8 mouse cellular contexts compared by ENCODE assay signal in genomic region chr3:38888111-38888510, GRCm38 (mm10). TPM values are rescaled to one million over a fixed set of nuclear protein-coding genes. Genes with fewer than 3 reads are reported as not detected.
A peak's percentile ranks its signal among the peaks of the same experiment; 100 is the strongest.
DNase-seq lines count a peak whose midpoint lies in the region; ATAC-seq and TF ChIP-seq lines count a peak whose summit lies in the region.

No protein-coding gene starts in this region.

- H3K4me3 ChIP-seq in G1E (ENCODE audit: low read depth, low read length): peak overlapping the region; percentile 26; the same call in 1 of the 2 replicates
- H3K4me3 ChIP-seq in forebrain, embryonic 16.5 days (replicated peaks; ENCODE audit: low read length): peak overlapping the region; percentile 95
- peak overlapping the region; percentile 87 for H3K4me3 ChIP-seq in layer of hippocampus, adult 2 months
- H3K4me3 ChIP-seq in lung, adult 2 months (replicated peaks; ENCODE audit: extremely low read depth, low read depth, low read length): peak overlapping the region; percentile 72

- DNase-seq in G1E (ENCODE audit: low spot score): no peak
- peak; percentile 32 for DNase-seq in cerebellum, adult 11 months
- DNase-seq in heart, postnatal 25 days (ENCODE audit: low spot score): peak; percentile 40
- peak; percentile 81 to 92 for DNase-seq in layer of hippocampus, adult 2 months (ENCODE audit: low spot score in 2 of 2)
- DNase-seq in lung, adult 2 months: peak; percentile 64
- peak; percentile 65 for DNase-seq in ovary, postnatal 36 days (ENCODE audit: low spot score)

- no peaks in the 10 kb centered on the region for H3K36me3 ChIP-seq in G1E (replicated peaks)
- peaks cover 12% of the 10 kb centered on the region for H3K36me3 ChIP-seq in forebrain, embryonic 16.5 days (ENCODE audit: control insufficient read depth, insufficient read depth)

- H3K27me3 ChIP-seq in G1E (ENCODE audit: insufficient read depth, low read length): no peaks in the 10 kb centered on the region
- no peaks in the 10 kb centered on the region for H3K27me3 ChIP-seq in forebrain, embryonic 16.5 days (replicated peaks; ENCODE audit: control insufficient read depth, insufficient read depth, low read length)

- peak overlapping the region; percentile 92 for H3K4me2 ChIP-seq in forebrain, embryonic 16.5 days (ENCODE audit: low read length)

- no peaks in the 10 kb centered on the region for H3K4me1 ChIP-seq in G1E (ENCODE audit: insufficient read depth, low read depth, low read length)
- peaks cover 51% of the 10 kb centered on the region for H3K4me1 ChIP-seq in forebrain, embryonic 16.5 days (replicated peaks; ENCODE audit: control insufficient read depth, insufficient read depth, low read length)
- peaks cover 15% of the 10 kb centered on the region for H3K4me1 ChIP-seq in lung, adult 2 months (ENCODE audit: control insufficient read depth, insufficient read depth, low read length)

- WGBS in forebrain, embryonic 16.5 days: 11% methylated on average over 24 of the region's 24 CpGs
- WGBS in lung, adult 2 months: 6% methylated on average over 24 of the region's 24 CpGs

- ATAC-seq in G1E (ENCODE audit: extremely low read depth, insufficient number of reproducible peaks, low FRiP score, poor library complexity, severe bottlenecking): no peak
- ATAC-seq in forebrain, embryonic 16.5 days: no peak
- no peak for ATAC-seq in erythroid progenitor cell, adult 5-6 weeks (replicated peaks; ENCODE audit: low FRiP score, poor library complexity, severe bottlenecking)

- TF ChIP-seq POLR2A in lung, adult 2 months (IDR thresholded peaks at IDR 0.05; ENCODE audit: borderline replicate concordance, extremely low read depth, low read depth, low read length): no peak

- H3K27ac ChIP-seq in forebrain, embryonic 16.5 days (ENCODE audit: low read length): peak overlapping the region; percentile 93
- H3K27ac ChIP-seq in layer of hippocampus, adult 2 months: peak overlapping the region; percentile 81

- no peak for TF ChIP-seq CTCF in G1E (IDR thresholded peaks at IDR 0.05; ENCODE audit: low read depth, low read length)
- peak; percentile 81 for TF ChIP-seq CTCF in layer of hippocampus, adult 2 months (conservative IDR thresholded peaks at IDR 0.05)
- peak; percentile 40 for TF ChIP-seq CTCF in lung, adult 2 months (IDR thresholded peaks at IDR 0.05; ENCODE audit: insufficient read depth, low read length)

- intact Hi-C loops in heart, postnatal 25 days (cut with DNase I): loop anchor here (2.0 to 10.0 kb wide), 4 partner anchors 27 to 1857 kb away; partner anchors contain the start of gene Hspa4l

- peak overlapping the region; percentile 92 for H3K9ac ChIP-seq in forebrain, embryonic 16.5 days (replicated peaks; ENCODE audit: low read depth, low read length)

- peaks cover 71% of the 10 kb centered on the region for H3K9me3 ChIP-seq in G1E (replicated peaks)
- no peaks in the 10 kb centered on the region for H3K9me3 ChIP-seq in forebrain, embryonic 16.5 days (ENCODE audit: control insufficient read depth, low read length)

RNA-seq across cellular contexts. Expression of gene Fat4, which starts 1.4 kb away (rescaled TPM):
- total RNA-seq in G1E (2014; fragmentation: Nextera tagmentation) (not detected in 2 replicates), G1E (2017) (0.06 and 0.22 TPM in 2 replicates)
- not detected in 2 replicates for polyA plus RNA-seq in G1E (2012)
- polyA plus RNA-seq in forebrain, embryonic 16.5 days (2015; fragmentation: Nextera tagmentation; extraction: Ambion mirVana): 11.0 and 12.4 TPM in 2 replicates
- 1 to 10 TPM; 6.3 to 7.4 TPM for total RNA-seq in heart, postnatal 25 days (2021)
- 10 to 100 TPM; 29.4 to 34.5 TPM for total RNA-seq in layer of hippocampus, adult 2 months (2021)
- 4.2 and 5.3 TPM in 2 replicates for polyA plus RNA-seq in lung, adult 2 months (2012; rRNA removed)
- total RNA-seq in erythroid progenitor cell, adult 5-6 weeks (2015; ENCODE audit: low replicate concordance): under 0.01 TPM in 2 replicates
- total RNA-seq in erythroid progenitor cell, adult 5-6 weeks (2017; ENCODE audit: low replicate concordance): 0.13 TPM in 1 of 2 replicates, not detected in the other

Comparison
In these comparisons a context has a peak if more than half of its experiments do, and no peak if none do; other contexts are left out.
1. H3K4me3 ChIP-seq: peak in every context shown above with its lines; median percentile 95 in forebrain, embryonic 16.5 days; 87 in layer of hippocampus, adult 2 months; 72 in lung, adult 2 months; 26 in G1E.
2. RNA of gene Fat4, which starts 1.4 kb away (total RNA-seq): 29.4 to 34.5 TPM in layer of hippocampus, adult 2 months and 6.3 to 7.4 TPM in heart, postnatal 25 days; 0.06 to 0.22 TPM in G1E and under 0.01 to 0.13 TPM in erythroid progenitor cell, adult 5-6 weeks; every median in the first group is over 4 times any median in the second.